Mouse (Mus musculus): ENCODE measurements at regions not wholly inside any gene's neighbourhood (a gene's known extent, or its start where the extent isn't known, plus 50 kb on each side); places are given as distances from the start of the nearest gene placed in this dataset.
A peak's percentile ranks its signal among the peaks of the same experiment; 100 is the strongest.

DNA sequence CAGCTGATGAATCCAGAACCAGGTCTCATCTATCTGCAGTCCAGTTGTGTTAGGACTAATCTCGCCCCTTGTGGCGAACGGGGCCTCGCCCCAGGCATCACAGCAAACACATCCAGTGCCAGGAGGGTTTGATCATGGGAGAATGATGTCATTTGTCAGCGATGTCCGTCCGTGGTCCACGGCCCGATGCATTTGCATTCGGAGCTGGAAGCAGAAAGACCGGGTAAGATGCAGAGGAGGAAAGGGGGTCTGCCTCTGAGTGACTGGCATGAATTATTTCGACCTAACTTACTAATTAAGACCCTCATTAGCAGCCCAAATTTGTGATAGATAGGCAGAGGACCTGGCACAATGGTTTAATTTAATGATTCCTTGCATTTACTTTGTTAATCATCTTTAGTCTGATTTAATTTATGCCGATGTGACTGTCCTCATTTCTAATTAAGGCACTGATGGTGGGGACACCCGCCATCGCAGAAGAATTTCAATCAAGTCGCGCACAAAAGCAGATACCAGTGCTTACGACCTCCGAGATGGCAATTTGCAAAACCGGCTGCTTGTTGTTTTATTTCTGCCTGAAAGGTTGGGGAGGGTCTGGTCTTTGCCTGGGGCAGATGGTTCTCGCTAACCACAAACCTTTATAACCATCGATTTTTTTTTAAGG, 141.9 kb downstream of the Cryba4 start:
- no peak for DNase-seq

DNA sequence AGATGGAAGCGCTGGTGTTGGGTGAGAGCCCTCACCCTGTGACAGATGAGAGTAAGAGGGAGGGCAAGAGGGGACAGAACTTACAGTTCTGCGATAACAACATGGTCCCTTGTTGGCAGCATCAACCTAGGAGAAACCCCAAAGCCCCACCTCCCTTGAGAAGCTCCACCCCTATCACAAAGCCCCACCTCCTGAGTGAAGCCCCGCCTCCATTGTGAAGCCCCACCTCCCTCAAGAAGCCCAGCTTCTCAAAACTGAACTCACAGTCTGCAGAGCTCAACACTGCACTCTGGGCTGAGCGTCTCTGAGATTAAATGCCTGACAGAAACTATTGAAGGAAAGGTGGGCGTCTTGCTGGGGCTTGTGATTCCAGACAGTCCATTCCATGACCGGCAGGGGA, 131.6 kb downstream of the Cryba4 start:
- DNase-seq, result no peak

DNA sequence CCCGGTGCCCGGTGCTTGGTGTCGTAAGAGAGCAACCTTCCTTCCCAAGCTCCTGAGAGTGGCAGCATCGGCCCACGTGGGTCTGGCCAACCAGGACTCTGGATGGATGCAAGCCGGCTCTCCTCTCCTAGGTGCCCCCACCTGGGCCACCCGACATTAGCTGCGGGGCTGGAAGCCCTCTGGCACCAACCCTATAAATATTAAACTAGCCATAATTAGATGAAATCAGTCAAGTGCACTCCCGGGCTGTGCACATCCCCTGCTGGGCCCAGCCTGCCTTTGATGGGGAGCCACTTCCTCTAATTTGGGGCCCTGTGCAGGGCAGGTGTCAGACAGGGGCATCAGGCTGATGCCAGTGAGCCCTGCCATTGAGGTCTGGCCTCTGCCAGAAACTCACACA, 130.8 kb downstream of the Cryba4 start:
- no peak for DNase-seq

DNA sequence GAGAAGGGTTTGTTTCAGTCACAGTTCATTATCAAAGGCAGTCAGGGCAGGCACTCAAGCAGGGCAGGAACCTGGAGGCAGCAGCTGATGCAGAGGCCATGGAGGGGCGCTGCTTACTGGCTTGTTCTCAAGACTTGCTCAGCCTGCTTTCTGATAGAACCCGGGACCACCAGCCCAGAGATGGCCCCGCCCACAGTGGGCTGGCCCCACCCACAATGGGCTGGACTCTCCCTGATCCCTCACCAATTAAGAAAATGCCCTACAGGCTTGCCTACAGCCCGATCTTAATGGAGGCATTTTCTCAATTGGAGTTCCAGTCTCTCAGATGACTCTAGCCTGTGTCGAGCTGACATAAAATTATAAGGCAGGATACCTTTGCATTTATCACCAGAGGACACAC, 129.7 kb downstream of the Cryba4 start:
- DNase-seq, result no peak

DNA sequence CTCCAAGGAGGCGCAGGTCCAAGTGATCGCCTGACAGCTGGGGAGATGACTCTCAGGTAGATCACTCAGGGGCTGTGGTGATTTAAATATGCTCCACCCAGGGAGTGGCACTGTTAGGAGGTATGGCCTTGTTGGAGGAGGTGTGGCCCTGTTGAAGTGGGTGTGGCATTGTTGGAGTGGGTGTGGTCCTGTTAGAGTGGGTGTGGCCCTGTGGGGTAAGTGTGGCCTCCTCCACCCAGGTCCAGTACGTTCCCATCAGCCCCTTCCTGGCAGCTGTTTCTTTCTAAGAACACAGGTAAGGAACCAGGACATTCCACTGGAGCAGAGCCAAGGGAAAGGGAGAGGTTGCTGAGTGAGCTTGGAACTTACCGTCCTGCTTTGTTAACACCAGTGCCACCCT, 125.1 kb downstream of the Cryba4 start:
- DNase-seq, result peak; percentile 47

DNA sequence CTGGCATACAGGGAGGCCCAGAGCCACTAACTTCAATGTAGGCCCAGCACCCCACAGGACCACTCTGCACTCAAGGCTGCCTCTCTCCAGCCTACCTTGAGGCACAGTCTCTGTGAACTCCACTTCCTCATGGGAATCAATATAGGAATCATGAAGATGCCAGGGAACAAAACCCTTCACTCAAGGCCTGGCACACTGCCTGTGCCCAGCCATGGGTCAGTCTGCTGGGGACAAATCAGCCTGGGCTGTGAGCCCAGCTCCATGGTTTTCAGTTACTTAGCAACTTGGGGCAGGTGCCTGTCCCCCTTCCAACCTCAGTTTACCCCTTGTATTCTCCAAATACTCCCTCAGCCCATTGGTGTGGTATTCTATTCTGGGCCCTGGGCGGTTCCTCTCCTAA, 119.6 kb downstream of the Cryba4 start:
- DNase-seq, result no peak

DNA sequence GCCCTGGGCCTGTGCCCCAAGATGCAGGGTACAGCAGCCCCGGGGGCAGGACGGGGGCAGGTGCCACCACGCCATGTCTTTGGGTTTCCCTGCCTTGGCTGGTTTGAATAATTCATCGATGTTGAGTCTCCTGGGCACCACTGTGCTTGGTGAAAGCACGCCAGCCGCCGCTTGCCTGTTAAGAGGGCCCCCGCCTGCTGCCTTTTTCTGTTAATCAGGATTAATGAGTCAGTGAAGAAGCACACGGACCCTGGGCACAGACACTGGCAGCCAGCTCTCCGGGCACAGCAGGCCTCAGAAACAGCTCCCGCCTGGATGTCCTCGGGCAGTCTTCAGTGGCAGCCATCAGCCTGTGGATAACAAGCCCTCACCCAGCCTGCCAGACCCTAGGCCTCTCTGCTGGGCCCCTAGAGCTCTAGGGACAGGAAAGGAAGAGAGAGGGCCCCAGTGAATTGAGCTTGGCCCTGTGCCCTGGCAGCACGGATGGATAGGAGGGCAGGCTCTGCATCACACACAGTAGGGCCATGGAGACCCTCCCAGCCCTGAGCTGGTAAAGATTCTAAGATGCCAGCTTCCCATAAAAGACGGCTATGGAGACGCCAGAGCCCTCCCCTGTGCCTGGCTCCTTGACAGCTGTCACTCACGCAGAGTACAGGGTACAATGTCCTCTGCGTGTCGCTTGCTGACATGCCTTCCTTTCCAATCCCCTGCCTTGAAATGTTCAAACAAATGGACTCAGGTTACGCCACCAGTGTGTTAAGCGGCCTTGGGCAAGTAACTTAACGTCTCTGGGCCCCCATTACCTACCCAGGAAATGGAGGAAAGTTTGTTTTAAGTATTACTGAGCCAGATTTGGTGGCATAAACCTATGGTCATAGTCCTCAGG, 118.4 kb downstream of the Cryba4 start:
- no peak for DNase-seq

DNA sequence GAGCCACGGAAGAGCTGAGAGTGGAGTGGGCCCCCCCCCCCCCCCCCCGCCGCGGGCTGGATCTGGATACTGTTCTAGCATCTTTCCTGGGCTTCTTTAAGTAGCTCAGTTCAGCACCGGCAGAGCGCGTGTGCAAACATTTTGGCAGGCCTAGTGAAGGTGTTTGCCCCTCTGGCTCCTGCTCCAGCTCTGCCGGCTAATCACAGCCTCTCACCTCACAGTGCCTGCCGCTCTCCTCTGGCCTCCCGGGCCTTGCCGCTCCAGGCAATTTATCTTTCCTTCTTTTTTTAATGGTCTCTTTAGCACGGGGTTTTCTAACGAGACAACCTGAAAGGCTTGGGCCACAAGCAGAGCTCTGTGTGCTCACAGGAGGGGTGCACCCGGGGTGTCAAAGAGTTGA, 115.7 kb downstream of the Cryba4 start:
- DNase-seq, result no peak

DNA sequence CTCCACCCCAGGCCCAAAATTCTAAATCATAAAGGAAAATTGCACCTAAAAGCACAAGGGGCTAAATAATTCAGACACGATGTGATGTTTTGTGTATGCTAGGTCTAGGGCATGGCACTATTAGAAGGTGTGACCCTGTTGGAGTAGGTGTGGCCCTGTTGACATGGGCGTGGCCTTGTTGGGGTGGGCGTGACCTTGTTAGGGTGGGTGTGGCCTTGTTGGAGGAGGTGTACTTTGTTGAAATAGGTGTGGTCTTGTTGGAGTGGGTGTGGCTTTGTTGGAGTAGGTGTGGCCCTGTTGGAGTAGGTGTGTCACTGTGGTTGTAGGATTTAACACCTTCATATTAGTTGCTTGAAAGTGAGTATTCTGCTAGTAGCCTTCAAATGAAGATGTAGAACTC, 114.1 kb downstream of the Cryba4 start:
- no peak for DNase-seq

DNA sequence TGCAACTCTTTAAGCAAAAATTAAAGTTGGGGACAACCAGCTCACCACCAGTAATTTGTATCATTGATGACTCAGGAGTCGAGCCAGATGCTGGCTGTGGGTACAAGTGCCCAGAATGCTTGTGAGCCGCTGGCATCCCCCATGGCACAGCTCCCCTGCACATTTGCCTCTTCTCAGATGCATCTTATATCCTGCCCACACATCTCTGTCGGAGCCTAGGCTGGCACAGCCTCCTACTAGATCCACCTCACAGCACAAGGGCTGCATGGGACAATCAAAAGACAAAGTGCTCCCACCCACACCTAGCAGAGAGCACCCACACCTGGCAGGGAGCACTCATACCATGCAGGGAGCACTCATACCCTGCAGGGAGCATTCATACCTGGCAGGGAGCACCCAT, 109.6 kb downstream of the Cryba4 start:
- DNase-seq, result no peak

DNA sequence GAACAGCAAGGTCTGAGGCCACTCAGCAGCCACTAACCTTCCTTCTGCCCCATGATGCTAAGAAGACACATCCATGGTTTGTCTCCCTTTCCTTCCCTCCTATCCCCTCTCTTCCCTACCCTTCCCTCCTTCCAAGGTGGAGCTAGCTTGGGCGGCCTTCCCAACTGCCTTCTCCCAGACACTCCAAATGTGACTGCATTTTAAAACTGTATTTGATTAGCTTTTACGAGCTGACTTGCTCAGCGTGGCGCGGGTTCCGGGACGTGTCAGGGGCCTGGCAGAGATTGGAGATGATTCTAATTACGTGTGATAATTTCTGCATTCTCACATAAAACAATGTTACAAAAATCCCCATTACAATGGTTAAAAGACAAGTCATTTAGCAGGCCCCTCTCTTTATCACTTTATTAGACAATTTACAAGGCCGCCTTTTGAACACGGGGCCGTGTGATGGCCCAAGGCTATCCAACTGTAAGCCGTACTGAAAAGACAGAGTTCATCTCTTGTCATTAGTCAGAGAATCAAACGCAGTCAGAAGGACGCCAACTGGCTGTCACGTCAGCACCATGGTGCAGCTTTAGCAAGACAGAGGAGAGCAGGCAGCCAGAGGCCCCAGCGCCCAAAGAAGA, 108.2 kb downstream of the Cryba4 start:
- no peak for DNase-seq

DNA sequence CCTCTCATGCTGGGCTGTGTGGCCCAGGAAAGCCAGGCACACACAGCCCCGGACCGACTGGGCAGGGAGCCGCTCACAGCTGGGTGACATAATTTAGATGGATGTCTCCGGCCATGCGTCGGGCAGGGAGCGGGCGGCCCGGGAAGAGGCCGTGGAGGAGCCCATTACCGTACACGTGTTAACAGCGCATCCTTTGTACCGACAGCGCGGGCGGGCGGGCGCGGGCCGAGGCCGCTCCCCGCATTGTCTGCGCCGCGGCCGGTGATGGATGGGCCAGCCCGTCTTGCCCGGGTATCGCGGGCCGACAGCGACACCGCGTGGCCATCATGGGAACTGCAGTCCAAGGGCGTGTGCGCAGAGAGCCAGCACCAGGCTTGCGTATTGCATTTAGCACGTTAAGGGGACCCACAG, 98.6 kb downstream of the Cryba4 start:
- DNase-seq, result peak; percentile 82

DNA sequence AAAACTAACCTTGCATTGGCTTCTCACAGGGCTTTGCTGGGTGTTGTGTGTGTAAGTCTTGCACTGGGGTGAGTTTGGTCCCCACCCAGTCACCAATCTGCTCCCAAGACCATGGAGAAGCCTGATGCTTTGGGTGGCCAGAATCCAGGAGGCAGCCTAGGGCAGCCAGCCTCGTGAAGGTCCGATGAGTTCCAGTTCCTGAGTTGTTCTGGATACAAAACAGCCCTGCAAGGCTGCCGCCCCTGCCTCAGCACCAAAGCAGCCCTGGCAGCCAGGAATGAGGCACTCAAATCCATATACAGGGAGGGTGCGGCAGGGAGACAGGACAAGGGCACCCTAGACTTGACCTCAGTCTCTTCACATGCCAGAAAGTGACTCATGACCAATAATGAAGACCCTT, 97.7 kb downstream of the Cryba4 start:
- no peak for DNase-seq

DNA sequence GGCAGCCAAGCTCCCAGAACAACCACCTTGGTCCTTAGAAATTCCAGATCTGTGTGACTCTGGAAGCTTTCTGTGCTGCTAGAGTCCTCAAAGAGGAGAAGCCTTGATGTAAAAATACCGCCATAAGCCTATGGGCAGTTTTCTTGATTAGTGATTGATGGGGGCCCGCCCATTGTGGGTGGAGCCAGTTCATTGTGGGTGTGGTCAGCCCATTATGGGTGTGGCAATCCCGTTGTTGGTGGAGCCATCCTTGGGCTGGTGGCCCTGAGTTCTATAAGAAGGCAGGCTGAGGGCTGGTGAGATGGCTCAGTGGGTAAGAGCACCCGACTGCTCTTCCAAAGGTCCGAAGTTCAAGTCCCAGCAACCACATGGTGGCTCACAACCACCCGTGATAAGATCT, 97.3 kb downstream of the Cryba4 start:
- DNase-seq, result no peak

DNA sequence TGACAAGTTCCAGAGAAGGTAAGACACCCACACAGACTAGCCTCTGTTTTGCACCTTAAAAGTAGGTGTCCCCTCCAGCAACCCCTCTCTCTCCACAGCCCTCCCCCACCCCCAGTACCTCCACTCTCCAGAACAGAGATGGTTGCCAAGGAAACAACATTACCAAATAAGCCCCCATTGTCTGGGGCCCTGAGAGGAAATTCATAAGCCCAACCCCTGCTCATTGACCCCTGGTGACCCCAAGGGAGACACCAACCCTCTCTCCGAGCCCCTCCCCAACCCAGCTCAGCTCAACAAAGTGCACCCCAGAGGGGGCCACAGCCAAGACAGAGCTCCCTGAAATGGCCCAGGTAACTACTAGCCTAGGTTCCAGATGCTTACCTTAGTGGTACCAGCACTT, 96.3 kb downstream of the Cryba4 start:
- DNase-seq, result no peak

DNA sequence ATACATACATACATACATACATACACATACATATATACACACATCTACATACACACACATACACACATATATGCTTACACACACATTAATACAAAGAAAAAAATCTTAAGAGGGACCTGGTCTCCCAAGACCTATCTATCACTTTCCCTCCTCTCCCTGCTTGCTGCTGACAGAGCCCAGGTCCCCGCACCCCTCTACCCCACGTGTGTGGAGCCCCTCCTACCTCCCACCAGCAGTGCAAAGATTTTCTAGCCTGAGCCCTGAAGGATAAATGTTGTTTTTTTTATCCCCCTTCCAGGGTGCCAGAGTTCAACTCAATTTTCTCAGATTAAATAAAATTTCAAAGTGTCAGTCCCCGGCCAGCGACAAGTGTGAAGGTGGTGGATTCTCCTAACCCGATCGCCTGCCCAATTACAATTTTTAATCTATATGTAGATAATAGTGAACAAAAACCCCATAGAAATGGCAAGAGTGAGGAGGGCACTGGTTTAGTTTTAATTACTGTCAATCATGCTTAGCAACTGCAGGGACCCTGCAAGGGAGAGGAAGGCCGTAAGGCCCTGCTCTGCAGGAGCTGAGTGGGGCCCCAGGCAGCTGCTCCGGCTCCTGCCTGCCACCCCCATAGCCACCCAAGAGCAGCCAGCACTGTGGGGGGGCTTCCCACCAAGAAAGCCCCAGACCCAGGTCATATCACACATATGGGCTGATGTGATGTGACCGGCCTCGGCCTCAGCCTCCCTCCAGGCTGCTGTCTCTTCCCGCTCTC, 85.7 kb downstream of the Cryba4 start:
- DNase-seq, result no peak

DNA sequence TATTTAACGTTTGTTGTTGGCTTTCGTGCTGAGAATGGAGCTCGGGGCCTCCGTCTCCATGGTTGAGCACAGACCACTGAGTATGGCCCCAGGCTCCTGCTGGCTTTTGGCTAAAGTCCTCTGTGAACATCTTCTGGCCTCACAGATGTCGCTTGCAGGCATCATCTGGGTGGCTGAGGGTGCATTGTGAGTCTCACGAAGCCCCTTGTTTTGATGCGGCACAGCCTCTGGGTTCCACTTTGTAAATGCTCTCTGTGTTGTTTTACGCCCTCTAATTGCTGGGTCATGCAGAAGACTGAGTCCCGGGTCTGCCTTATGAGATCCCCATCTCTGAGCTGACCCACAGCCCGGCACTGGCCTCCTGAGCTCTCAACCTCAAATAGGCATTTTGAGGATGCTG, 84.5 kb downstream of the Cryba4 start:
- DNase-seq, result no peak

DNA sequence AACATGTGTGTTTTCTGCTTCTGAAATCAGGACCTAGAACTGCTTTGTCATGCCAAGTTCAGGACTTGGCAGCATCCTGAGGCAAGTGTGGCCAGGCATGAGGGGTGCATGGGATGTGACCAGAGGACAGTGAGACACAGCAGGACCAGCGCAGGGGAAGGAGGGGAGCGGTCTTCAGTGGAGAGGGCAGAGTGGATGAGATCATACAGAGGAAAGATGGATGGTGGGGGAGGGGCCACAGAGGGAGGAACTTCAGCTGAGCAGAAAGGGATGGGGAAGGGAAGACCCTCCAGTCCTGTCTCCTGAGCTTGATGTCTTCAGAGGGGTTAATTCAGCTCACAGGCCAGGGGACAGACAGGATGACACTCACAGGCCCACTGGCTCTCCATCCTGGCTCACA, 81.0 kb downstream of the Cryba4 start:
- DNase-seq, result no peak

DNA sequence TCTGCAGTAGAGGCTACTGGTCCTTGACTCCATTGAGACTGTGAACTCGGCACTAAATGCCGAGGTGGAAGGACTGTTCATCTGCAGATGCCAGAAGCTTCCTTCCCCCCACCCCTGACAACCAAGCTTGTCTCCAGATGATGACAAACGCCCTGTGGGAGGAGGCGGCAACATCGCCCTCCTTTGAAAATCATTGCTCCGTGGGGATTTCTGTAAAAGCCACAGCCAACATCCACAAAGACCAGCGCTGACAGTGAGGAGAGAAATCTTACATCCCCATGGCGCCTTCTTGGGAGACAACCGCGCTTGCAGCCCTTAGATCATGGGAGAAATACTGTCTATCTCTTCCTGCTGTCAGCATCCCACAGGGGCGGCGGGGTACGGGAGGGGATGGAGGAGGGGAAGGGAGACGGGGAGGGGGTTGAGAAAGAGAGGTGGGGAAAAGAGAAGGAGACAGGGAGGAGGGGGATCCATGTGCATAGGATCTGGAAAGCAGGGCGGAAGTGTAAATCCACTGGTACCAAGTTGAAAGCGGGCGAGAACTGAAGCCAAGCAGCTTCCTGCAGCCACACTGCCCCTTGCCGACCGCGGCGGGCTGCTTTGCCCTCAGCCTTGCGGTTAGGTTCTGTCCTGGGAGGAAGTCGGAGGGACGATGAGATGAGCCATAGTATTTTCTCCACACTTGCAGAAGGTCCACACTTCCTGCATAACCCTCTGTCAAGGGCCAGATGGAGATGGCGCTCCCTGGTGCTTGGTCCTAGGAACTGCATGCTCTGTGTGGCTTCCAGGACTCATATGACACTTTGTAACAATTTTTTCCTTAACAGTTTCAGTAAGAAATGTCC, 72.9 kb downstream of the Cryba4 start:
- DNase-seq, result peak; percentile 21

DNA sequence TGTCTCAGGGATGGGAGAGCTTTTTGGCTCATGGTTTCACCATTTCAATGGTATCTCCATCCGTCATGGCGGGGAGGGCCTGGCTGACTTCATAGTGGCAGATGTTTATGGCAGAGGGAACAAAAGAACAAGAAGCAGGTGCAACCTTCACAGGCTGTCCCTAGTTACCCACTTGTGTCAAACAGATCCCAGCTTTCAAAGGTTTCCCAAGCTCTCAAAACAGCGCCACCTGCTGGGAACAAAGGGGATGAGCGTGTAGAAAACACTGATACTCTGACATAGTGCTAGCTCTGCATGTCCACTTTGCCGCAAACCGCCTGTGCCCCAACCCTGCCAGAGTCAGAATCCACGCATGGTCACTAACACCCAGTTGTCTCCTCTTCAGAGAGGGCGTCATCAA, 69.5 kb downstream of the Cryba4 start:
- DNase-seq, result peak; percentile 13

DNA sequence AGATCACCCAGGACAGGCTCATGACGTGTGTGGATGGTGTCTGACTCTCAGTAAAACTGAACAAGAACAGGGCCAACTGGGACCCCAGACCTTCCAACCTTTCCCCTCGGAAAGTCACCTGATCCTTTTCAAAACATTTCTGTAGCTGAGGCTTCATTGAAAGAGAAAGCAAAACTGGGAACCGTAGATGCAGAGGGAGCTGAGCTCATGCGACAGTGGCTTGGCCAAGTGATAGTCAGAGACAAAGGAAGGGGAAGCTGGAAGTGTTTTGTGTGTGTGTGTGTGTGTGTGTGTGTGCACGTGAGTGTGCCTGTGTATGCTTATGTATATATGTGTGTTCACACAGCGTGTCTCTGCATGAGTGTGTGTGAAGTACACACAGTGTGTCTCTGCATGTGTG, 56.7 kb downstream of the Cryba4 start:
- no peak for DNase-seq

Measured in lung, postnatal 36 days (tissue).